Mouse (Mus musculus): ENCODE data around the gene Lefty1.

GRCm38 (mm10) chr1:180979484-180980251 is 44.8 kb downstream of the Lefty1 start:
- TF ChIP-seq POLR2A (IDR thresholded peaks at IDR 0.05; ENCODE audit: low read depth, low read length): no peak
- TF ChIP-seq CTCF (IDR thresholded peaks at IDR 0.05; ENCODE audit: extremely low read depth, insufficient read length, insufficient replicate concordance, low read depth, low read length): no peak

All from small intestine, adult 2 months (tissue).